Mouse (Mus musculus): ENCODE data around the gene Il10rb.

Gene Il10rb

DNA sequence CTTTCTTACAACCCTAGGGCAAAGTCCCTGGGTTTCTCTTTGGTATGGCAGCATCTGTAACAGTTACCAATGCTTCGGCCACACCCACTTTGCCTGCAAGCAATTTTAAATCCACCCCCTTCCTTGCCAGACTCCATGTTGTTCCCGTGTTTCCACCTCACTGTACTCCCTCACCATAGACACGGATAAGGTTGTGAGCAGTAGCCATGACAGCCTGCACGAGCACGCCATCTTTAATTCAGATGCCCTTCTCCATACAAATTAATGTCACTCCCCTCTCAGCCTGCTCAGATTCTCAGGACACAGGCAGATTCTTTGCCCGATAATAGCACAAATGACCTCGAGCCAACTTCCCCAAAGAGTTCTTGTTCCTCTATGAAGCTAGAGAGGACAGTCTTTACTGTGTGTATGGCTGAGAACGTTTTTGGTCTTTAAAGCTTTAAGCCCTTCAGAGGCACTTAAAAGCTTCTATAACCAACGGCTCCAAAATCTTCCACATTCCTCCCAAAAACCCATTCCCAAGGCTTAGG is 23.6 kb upstream of the Il10rb start:
- no peak for DNase-seq (ENCODE audit: low read depth)

DNA sequence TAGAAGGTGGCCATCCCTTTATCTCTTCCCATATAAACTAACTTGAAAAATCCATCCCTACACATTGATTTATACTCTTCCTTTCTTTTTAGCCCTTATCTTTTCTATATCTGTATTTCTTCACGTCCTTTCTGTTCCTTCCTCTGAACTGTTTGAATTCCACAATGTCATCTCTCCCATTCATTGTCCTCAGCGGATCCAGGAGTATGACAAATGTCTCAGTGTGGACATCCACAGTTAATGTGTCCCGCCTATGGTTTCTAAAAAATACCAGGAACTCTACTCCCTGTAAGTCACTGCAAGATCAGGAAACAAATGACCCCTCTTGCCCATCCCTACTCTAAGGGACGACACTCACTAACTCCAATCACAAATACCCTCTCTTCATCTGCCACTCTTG is 21.7 kb upstream of the Il10rb start:
- no peak for DNase-seq (ENCODE audit: low read depth)

- DNase-seq (ENCODE audit: low read depth): no peak
Observed at GRCm38 (mm10) chr16:91385621-91386020, 20.3 kb upstream of the Il10rb start.

DNA sequence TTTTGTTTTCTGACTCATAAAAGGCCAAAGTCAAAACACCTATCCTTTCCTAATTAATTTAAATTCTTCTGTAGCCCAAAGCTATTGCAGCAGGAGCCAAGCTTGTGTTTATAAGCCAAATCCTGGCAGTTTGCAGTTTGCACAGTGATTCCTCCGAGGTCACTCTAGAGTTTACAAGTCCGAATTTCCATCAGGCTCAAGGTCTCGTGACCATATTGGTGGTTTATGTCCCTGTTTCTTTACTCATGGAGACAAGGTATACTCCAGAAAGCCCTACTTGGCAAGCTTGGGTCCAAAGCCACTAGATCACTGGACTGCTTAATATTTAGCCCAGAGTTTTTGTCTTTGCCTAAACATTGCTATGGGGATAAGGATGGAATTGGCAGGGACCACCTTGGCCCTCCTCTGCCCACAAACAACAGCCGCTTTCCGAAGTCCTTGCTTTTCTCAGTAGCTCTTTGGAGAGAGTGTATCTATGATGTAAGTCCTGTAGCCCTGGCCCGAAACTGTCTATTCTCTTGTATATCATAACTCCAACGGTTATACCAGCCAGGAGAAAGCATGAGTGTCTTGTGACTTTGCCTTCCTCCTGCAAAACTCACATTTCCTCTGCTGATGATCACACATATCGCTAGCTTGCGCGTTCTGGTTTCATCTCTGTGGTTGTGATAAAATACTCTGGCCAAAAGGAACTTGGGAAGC is 19.4 kb upstream of the Il10rb start:
- DNase-seq (ENCODE audit: low read depth): no peak

- DNase-seq (ENCODE audit: low read depth): no peak
Observed at GRCm38 (mm10) chr16:91387121-91387486, 18.9 kb upstream of the Il10rb start.

DNA sequence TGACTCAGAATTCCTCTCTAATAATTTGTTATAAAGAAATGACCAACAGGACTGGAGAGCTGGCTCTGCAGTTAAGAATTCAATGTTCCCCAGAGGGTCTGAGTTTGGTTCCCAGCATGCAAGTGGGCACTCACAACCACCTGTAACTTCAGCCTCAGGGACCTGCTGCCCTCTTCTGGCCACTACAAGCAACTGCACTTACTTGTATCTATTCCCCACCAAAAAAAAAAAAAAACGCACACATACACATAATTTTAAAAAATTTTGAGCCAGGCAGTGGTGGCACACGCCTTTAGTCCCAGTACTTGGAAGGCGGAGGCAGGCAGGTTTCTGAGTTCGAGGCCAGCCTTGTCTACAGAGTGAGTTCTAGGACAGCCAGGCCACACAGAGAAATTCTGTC is 15.9 kb upstream of the Il10rb start:
- DNase-seq (ENCODE audit: low read depth): no peak

DNA sequence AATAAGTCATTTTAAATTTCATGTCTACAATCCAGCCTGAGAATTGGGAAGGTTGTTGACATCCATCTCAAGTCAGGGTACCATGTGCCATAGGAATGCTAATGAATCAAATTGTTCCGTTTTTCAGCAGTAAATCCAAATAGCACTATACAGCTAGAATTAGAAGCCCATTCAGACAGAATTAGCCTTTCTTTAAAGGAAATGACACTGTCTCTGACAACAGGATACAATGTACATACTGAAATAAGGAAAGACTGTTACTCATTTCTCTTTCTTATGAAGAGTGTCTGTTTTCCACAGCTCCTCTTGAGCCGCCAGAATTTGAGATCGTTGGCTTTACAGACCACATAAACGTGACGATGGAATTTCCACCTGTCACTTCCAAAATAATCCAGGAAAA is 14.5 kb upstream of the Il10rb start, which contains the start of gene Gm21970:
Gene Gm21970 (plus strand): TSS at position 301 of the 400 bp plus-strand sequence.
- DNase-seq (ENCODE audit: low read depth): no peak

- no peak for DNase-seq (ENCODE audit: low read depth)
Observed at GRCm38 (mm10) chr16:91394826-91395410, 11.0 kb upstream of the Il10rb start.

DNA sequence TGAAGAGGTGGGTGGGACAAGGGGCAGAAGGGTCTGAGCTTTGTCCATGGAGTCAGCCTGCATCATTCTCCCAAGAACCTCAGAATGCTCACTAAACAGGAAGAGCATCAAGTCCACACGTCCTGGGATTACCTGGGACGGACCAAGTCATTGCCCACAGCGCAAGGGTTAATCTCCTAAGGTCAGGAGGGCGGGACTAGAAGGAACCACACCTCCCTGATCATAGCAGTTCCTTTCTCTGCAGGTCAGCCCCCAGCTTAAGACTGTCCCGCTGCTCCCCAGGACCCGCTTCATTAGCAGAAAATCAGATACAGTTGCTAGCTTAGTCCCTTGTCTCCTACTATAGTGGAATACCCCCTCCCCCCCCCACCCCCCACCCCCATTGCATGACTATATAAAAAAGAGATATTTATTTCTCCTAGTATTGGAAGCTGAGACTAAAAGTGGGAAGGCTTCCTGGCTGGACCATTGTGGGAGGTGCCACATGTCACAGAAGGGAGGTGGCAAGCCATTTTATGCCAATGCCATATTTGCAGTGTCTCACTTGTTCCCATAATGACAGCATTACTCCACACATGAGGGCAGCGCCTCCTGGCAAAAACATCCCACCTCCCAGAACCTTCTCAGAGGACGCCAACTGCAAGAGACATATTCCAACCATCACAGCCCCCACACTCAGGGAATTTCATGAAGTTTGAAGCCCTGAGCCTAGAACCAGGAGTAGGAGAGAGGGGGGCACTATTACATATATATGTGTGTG is 10.2 kb upstream of the Il10rb start:
- DNase-seq (ENCODE audit: low read depth): no peak

DNA sequence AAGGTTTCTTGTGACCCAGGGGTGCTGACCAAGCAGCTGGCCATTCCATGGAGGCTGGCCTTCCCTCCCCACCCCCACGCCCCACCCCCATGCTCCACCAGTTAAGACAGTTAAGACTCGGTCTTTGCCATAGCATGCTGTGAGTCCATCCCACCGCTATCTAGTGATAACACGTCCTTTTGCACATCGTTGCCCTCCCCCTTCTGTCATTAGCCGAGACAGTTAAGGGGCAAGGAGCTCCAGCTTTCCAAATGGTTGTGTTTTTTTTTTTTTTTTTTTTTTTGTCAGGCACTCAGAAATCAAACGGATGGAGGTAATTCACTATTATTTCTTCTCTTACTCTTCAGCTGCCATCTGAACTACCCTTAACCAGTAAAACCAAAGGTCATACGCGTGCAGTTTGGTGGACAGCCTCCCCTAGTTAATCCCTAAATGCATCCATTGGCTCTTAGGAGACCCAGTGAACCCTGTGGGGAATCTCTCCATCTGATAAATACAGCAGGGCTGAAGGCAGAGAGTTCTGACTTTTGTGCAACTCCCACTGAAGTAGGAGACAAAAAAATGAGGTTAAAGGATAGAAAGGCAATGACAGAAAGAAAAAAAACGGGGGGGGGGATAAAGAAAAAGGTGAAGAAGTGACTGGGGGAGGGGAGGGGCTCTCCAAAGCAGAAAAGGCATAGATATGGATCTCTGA is 9.0 kb upstream of the Il10rb start:
- no peak for DNase-seq (ENCODE audit: low read depth)

DNA sequence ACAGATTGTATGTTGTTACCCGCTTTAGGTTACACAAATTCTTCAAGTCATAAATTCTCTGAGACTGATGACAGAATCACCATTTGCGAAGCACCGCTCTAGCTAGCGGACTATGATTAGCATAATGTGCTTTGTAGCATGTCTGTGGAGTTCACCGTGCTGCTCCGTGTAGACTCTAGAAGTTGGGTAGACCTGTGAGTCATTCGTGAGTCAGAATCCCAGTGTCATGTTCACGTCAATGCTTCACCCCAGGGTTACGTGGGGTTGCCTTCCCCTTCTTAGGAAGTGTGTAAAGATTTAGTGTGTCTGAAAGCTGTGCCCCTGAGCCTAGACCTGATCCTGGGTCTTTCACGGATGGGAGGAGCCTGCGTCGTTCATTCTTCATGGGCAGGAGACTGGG is 7.9 kb upstream of the Il10rb start:
- no peak for DNase-seq (ENCODE audit: low read depth)

DNA sequence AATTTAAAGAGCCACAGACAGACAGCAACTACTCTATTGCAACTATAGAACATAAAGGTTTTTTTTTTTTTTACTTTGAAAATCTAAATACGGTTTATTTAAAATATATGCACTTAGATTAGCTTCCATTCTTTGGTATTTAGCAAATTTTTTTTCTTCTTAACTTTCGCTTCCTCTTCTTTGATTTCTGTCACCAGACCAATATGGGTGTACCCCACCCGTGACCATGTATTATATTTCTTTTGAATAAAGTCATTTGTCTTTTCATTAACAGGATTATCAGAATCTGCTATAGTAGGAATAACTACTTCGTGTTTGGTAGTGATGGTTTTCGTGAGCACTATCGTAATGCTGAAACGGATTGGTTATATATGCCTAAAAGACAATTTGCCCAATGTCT is 7.0 kb upstream of the Il10rb start:
- DNase-seq (ENCODE audit: low read depth): no peak

DNA sequence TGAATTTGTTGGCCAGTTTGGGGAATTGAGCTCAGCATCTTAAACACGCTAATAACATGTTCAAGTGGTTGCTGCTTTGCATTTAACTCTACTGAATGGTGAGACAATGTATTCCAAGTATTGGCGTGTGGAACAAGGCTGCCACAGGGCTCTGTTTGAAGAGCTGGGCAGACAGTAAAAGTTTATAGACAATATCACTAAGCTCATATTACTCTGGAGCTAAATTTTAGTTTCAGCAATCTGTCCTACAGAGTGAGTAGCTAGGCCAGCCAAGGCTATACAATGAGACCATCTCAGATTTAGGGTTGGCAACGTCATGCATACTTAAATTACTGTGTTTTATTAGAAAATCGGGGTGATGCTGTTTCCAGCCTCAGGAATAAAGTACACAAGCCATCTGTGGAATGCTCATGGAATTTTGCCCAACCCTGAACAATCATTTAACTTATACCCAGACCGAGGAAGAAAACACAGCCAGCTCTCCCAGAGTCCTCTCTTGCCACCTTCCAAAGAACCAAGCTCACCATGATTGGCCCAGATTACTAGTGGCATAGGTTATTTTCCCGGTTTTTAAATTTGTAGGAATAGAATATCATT is 4.3 kb upstream of the Il10rb start:
- no peak for DNase-seq (ENCODE audit: low read depth)

GRCm38 (mm10) chr16:91403784-91404183 is 2.2 kb upstream of the Il10rb start:
- DNase-seq (ENCODE audit: low read depth): no peak

- DNase-seq (ENCODE audit: low read depth): no peak
Observed at GRCm38 (mm10) chr16:91404187-91404586, 1.8 kb upstream of the Il10rb start.

DNA sequence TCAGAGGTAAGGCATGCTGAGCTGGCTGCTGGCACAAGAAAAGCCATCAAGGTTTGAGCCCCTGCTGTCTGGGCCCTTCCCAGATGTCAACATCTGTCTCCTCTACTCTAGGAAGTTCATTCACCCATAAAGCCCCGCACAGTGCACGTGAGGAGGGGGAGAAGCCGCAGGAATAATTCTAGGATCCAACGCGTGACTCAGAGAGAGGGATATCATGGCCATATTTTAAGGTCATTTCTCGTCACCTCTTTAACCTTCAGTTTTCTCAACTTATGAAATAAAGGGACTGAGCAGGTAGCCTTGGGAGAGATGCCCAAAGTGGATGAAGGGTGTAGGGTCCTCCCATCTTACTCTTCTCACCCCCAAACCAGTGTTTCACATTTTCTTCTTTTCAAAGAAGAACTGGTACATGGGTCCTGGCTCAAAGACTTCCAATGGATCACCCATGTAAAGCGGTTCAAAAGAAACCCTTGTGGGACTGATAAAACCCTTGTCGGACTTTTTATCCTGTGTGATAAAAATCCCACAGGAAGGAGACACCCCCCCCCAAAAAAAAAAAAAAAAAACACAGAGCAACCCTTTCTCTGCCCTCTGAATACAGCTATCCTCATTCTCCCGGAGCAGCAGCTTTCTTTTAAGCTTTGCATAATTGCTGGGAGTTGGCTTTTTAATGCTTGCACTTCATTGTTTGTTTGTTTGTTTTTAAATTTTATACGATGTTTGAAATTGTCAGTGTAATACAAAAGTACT is 961 bp upstream of the Il10rb start:
- DNase-seq (ENCODE audit: low read depth): no peak

DNA sequence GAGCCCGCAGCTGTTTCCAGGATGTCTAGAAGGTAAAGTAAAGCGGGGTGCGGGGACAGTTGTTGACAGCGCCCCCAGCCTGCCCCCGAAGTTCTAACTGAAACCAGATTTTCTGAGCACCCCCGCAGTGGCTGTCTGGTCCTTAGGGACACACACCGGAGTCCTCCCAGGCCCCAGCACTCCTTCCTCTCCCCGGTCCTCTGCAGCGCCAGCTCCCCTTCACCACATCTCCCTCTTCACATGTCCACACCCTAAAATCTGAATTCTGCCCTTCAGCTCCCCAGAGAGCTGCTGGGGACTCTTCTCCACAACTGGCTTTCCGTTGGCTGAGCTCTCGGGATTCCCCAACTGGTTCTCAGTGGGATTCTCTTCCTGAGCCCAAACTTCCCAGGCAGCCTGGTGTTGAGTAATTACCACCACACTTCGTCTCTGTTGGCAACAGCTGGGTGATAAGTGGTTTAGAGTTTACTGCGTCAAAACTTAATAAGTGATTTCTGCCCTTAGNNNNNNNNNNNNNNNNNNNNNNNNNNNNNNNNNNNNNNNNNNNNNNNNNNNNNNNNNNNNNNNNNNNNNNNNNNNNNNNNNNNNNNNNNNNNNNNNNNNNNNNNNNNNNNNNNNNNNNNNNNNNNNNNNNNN is 739 bp downstream of the Il10rb start:
- DNase-seq (ENCODE audit: low read depth): no peak

GRCm38 (mm10) chr16:91413102-91413844 is 7.3 kb downstream of the Il10rb start:
- DNase-seq (ENCODE audit: low read depth): no peak

- no peak for DNase-seq (ENCODE audit: low read depth)
Observed at GRCm38 (mm10) chr16:91415391-91416189, 9.6 kb downstream of the Il10rb start.
